Mouse (Mus musculus) ES-Bruce4 (cell line): Measurements from ENCODE around the gene Arl8a.

ENCODE experiments used
- CTCF ChIP-seq: IDR thresholded peaks from one replicate; pipeline ENCODE4 v1.8.1; 2011; ENCODE audit warnings: low read depth, low read length
- EP300 ChIP-seq: IDR thresholded peaks from 2 replicates; pipeline ENCODE4 v1.6.1; 2011; ENCODE audit warnings: low read depth, low read length; ENCODE audit not compliant: insufficient read depth
- POLR2A ChIP-seq: IDR thresholded peaks from one replicate; pipeline ENCODE4 v1.8.1; 2011; ENCODE audit warnings: low read length; ENCODE audit not compliant: insufficient read depth

DNA sequence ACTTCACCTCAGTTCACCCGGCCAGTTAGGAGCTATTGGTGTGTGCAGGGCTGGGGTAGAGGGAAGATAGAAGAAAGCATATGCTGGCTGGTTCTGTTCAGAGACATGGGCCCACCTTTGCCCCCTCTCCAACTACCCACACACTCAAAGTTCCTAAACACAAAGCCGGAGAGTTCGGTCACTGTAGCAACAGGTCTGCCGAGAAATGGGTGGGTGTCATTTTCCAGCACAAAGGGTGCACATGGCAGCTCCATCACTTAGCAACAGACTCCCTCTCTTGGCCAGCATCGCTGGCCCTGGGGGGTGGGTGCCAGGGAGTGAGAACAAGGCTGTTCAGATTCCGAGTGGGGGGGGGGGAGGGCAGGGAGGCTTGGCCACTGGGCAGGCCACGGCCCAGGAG, 12.4 kb downstream of the Arl8a start:
- TF ChIP-seq CTCF (no peak), POLR2A (no peak), EP300 (no peak)
